ENCODE assay signal across 13 mouse cellular contexts in the genomic region with DNA sequence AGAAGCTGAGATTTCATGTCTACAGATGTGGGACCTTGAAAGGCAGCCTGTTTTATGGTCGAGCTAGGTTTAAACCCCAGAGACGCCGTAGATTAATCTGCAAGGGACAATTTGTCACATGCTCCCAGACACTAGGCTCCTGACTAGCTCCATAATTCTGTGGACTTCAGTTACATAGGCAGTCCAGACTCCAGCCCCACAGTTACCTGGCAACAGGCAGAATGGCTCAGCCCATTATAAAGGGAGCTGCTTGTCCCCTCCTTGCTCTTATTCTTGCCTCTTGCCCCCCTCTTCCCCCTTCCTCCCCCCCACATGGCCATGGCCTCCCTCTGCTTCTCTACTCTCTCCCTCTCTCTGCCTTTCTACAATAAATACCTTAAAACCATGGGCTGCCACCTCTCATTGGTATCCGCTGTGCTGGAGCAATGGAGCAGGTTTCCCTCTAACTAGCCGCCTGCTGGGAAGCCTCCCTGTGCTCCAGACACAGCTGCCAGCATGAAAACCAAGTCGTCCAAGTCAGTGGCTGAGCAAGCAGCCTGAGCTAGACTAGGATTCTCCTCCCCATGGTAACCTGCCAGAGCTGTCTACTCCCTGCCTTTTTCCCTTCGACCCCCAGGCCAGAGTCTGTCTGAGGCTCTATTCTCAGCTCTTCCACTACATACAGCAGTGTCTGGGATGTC.
DNase-seq lines count a peak whose midpoint lies in the region; ATAC-seq lines count a peak whose summit lies in the region.
"Had no signal": no experiment of that assay in that cellular context is flagged by ENCODE, and none has a peak within 500 bp of the region (broad histone marks: within the 10 kb centered on the region; RNA-seq: fewer than 3 reads in every experiment).

No protein-coding gene starts in this region.

- 41% methylated on average over 7 of the region's 7 CpGs for WGBS in forebrain, embryonic 16.5 days
- WGBS in midbrain, embryonic 10.5 days, result 48% methylated on average over 7 of the region's 7 CpGs

- H3K4me3 ChIP-seq in forebrain, embryonic 16.5 days (replicated peaks; ENCODE audit: low read length), result no peak overlapping the region
- no peak overlapping the region for H3K4me3 ChIP-seq in midbrain, embryonic 10.5 days
- H3K4me3 ChIP-seq: embryonic facial prominence, embryonic 15.5 days; liver, embryonic 12.5 days; megakaryocyte, embryonic 14.5 days had no signal

- H3K27ac ChIP-seq in forebrain, embryonic 16.5 days (ENCODE audit: low read length), result no peak overlapping the region
- no peak overlapping the region for H3K27ac ChIP-seq in midbrain, embryonic 10.5 days (replicated peaks)
- H3K27ac ChIP-seq: embryonic facial prominence, embryonic 15.5 days; liver, embryonic 12.5 days had no signal

- no peaks in the 10 kb centered on the region for H3K36me3 ChIP-seq in forebrain, embryonic 16.5 days (ENCODE audit: control insufficient read depth, insufficient read depth)
- no peaks in the 10 kb centered on the region for H3K36me3 ChIP-seq in midbrain, embryonic 10.5 days
- H3K36me3 ChIP-seq: embryonic facial prominence, embryonic 15.5 days; liver, embryonic 12.5 days had no signal

- H3K9me3 ChIP-seq in forebrain, embryonic 16.5 days (ENCODE audit: control insufficient read depth, low read length), result no peaks in the 10 kb centered on the region
- H3K9me3 ChIP-seq in midbrain, embryonic 10.5 days (replicated peaks), result no peaks in the 10 kb centered on the region
- H3K9me3 ChIP-seq: embryonic facial prominence, embryonic 15.5 days; liver, embryonic 12.5 days had no signal

- H3K4me2 ChIP-seq in forebrain, embryonic 16.5 days (ENCODE audit: low read length), result no peak overlapping the region
- H3K4me2 ChIP-seq: embryonic facial prominence, embryonic 15.5 days; liver, embryonic 12.5 days had no signal

- ATAC-seq in forebrain, embryonic 16.5 days, result peak; percentile 33; the same call in 1 of the 2 replicates
- ATAC-seq: liver, embryonic 12.5 days had no signal

- peak; percentile 2 for DNase-seq in R1 (ENCODE audit: low read depth, low spot score)
- peak; percentile 38 for DNase-seq in cerebellum, adult 11-12 months
- peak; percentile 31 for DNase-seq in midbrain, embryonic 10.5 days (ENCODE audit: low spot score)
- DNase-seq in adrenal gland, adult 8-10 months, result no peak
- DNase-seq in yolk sac, embryonic 10.5 days (ENCODE audit: low spot score), result no peak
- no peak for DNase-seq in spleen, postnatal 4 days (ENCODE audit: low spot score in 2 of 2)
- DNase-seq: adrenal gland, adult 2 months; kidney, postnatal 10 days; thymus, postnatal 4 days had no signal

- no peak overlapping the region for H3K9ac ChIP-seq in forebrain, embryonic 16.5 days (replicated peaks; ENCODE audit: low read depth, low read length)
- H3K9ac ChIP-seq: embryonic facial prominence, embryonic 15.5 days; liver, embryonic 12.5 days had no signal

- no peaks in the 10 kb centered on the region for H3K4me1 ChIP-seq in forebrain, embryonic 16.5 days (replicated peaks; ENCODE audit: control insufficient read depth, insufficient read depth, low read length)
- H3K4me1 ChIP-seq in midbrain, embryonic 10.5 days, result peaks cover 12% of the 10 kb centered on the region
- H3K4me1 ChIP-seq: embryonic facial prominence, embryonic 15.5 days; liver, embryonic 12.5 days; megakaryocyte, embryonic 14.5 days had no signal

- no peaks in the 10 kb centered on the region for H3K27me3 ChIP-seq in forebrain, embryonic 16.5 days (replicated peaks; ENCODE audit: control insufficient read depth, insufficient read depth, low read length)
- H3K27me3 ChIP-seq in midbrain, embryonic 10.5 days (ENCODE audit: low read depth, poor library complexity, severe bottlenecking), result no peaks in the 10 kb centered on the region
- H3K27me3 ChIP-seq: embryonic facial prominence, embryonic 15.5 days; liver, embryonic 12.5 days; megakaryocyte, embryonic 14.5 days had no signal

Comparison
In these comparisons a context has a peak if more than half of its experiments do, and no peak if none do; other contexts are left out.
1. DNase-seq: peak in R1 (single experiment), cerebellum, adult 11-12 months (single experiment) and midbrain, embryonic 10.5 days (single experiment); none in adrenal gland, adult 8-10 months (single experiment), yolk sac, embryonic 10.5 days (single experiment) and spleen, postnatal 4 days (0 of 2).